Mouse (Mus musculus) c-Kit-negative CD71-positive TER-119-positive erythroid progenitor cells, embryonic 14.5 days (primary cell): ENCODE data around the gene Notch4.

ENCODE experiments used
- DNase-seq: peaks from one replicate; pipeline ENCODE4 v3.0.0-alpha.2; 2013; ENCODE audit warnings: low read depth, low spot score

Gene Notch4

DNA sequence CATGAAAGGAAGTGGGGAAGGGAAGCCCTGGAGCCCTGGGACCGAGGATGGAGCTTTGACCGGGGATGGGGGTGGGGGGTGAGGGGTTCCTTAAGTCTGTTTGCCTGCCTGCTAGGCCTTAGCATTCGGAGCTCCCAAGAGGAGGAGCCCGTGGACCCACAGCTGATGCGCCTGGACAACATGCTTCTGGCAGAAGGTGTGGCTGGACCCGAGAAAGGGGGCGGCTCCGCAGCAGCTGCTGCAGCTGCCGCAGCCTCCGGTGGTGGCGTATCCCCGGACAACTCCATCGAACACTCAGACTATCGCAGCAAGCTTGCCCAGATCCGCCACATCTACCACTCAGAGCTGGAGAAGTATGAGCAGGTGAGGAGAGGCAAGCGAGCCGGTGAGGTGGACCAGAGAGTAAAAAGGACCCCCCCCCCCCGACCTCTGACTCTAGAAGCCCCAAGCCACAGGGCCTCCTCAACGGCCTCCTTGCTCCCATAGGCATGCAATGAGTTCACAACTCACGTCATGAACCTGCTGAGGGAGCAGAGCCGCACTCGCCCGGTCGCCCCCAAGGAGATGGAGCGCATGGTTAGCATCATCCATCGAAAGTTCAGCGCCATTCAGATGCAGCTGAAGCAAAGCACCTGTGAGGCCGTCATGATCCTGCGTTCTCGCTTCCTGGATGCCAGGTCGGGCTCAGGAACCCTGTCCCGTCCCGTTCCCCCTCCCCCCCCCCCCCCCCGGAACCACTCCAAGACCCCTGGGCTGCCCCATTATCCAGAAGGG, 29.9 kb downstream of the Notch4 start:
- DNase-seq, result no peak

GRCm38 (mm10) chr17:34596098-34596497, 32.0 kb downstream of the Notch4 start:
- no peak for DNase-seq

- no peak for DNase-seq
Observed at GRCm38 (mm10) chr17:34597566-34598095, 33.6 kb downstream of the Notch4 start, which contains the start of gene Ager. Ager (plus strand) TSS chr17:34597862.

DNA sequence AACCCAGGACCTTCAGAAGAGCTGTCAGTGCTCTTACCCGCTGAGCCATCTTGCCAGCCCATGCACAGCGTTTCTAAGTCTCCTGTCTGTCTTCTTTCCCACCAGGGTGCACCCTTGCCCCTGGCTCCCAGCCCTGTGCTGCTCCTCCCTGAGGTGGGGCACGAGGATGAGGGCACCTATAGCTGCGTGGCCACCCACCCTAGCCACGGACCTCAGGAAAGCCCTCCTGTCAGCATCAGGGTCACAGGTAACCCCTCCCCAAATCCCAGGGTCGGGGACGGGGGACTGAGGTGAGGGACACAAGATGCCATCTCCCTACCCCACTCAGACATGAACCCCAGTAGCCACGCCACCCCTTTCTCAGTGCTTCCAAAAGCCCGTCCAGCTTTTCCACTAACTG, 35.8 kb downstream of the Notch4 start:
- DNase-seq, result no peak

- DNase-seq, result no peak
Observed at GRCm38 (mm10) chr17:34601796-34602195, 37.7 kb downstream of the Notch4 start.

DNA sequence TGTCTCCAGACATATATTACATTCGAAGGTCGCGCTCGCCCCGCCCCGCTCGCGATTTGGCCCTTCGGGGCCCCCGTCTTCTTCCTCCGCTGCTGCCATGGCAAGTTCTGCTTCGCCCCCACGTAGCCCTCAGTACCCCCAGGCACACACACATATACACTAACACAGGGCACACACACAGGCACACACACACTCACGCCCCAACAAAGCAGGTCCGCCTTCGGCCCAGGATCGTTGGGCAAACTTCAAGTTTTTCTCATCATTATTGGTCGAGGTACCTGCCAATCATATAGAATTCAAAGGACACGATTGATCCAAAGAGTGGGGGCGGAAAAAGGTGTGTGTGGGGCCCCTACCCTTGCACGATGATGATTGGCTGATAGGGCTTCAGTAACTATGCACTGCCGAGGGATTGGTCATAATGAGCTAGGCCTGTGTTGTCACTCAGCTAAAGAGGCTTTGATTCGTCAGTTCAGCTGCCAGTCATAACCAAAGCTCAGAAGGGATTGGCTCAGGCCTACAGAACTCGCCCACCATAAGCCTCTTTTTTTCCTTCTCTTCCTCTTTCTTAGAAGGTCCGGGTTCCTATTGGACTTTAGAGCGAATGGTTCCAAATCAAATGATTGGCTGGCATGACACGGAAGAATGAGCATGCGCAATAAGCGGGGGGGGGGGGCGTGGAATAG, 39.5 kb downstream of the Notch4 start, which contains the start of gene Rnf5:
Gene Rnf5 (minus strand): TSS at position 316 of the 686 bp plus-strand sequence.
- peak; percentile 100 for DNase-seq

DNA sequence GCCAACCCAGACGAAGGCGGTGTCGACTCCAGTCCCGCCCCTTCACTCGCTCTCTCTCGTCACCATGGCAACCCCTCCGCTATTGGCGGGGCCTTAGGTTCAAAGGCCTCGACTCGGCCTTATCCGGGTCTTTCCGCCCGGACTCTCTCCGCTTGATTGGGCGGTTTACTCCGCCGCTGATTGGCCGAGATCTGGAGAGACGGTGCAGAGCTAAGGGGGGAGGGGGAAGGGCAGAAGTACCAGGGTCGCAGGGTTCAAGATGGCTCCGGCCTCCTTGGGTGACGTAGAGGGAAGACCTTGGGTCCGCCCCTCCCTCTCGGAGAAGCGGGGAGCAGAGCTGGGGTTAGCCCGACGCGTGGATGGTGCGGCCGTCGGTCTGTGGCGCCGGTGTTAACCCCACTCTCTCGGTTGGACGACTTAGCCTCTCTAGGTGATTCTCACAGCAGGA, 40.0 kb downstream of the Notch4 start, which contains the start of gene Agpat1:
Gene Agpat1 (plus strand): TSS at position 202 of the 448 bp plus-strand sequence.
- DNase-seq, result peak; percentile 97

DNA sequence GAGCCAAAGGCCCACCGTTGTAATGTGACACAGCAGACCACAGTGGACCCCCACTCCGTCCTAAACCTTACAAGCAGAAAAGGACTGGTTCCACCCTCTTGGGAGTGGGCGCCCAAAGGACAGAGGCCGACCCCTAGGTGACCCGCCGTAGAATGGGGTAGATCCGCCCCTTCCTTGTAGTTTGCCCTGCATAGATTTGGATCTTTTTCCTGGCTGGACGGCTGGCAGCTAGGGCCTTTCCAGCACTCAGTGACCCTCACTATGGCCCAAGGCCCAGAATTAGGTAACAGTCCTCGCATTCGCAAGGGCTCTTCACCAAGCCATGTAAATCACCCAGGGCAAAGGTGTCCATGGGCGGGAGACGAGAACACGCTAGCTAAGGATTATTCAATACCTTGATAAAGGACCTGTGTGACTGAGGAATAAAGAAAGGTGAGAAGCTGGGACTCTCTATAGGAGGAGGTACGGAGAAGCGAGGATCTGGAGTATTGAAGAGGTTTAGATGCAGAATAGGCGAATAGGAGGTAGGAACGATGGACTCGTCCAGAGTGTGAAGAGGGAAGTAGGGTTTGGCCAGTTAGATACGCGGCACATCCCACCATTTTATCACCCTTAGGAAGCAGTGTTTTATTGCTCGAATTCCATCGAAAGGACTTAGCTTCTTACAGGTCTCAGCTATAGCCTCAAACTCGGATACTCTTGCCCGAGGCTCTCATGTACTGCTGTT, 40.6 kb downstream of the Notch4 start:
- DNase-seq, result no peak

GRCm38 (mm10) chr17:34605609-34606008, 41.5 kb downstream of the Notch4 start:
- peak; percentile 67 for DNase-seq

- DNase-seq, result no peak
Observed at GRCm38 (mm10) chr17:34606186-34607039, 42.3 kb downstream of the Notch4 start.

GRCm38 (mm10) chr17:34607997-34608396, 43.9 kb downstream of the Notch4 start:
- no peak for DNase-seq

DNA sequence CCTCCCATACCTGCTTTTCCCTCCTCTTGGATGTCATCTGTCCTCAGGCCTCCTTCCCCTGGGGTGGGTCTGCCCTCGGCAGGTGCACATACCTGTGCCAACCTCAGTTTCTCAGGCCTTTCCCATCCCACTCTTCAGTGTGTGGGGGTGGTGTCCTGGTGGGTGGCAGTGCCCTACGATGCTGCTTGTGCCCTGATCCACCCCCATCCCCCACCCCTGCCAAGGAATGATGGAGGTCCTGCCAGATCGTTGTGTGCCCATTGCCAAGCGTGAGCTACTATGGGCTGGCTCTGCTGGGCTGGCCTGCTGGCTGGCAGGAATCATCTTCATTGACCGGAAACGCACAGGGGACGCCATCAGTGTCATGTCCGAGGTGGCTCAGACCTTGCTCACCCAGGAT, 47.0 kb downstream of the Notch4 start:
- DNase-seq, result no peak

- DNase-seq, result no peak
Observed at GRCm38 (mm10) chr17:34613054-34613645, 49.1 kb downstream of the Notch4 start.

- DNase-seq, result no peak
Observed at GRCm38 (mm10) chr17:34613830-34614229, 49.8 kb downstream of the Notch4 start.

DNA sequence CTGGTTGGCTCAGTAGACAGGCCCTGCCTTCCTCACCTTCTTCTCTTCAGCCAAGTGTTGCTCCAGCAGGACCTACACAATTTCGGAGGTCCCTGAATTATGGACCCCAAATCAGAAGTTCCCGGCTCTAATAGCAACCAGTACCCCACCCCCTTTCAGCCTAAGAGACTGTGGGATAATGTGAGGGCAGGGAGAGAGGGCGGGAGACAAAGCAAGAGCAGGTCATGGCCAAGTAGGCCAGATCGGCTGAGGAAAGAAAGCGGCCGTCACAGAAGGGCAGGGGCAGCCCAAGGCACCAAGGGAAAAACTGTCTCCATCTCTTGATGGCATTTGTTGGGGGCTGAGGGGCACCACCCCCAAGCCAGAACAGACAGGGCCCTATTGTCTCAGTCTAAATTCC, 51.8 kb downstream of the Notch4 start, which contains the start of gene Egfl8:
Gene Egfl8 (minus strand): TSS at position 101 of the 400 bp plus-strand sequence.
- DNase-seq, result no peak

DNA sequence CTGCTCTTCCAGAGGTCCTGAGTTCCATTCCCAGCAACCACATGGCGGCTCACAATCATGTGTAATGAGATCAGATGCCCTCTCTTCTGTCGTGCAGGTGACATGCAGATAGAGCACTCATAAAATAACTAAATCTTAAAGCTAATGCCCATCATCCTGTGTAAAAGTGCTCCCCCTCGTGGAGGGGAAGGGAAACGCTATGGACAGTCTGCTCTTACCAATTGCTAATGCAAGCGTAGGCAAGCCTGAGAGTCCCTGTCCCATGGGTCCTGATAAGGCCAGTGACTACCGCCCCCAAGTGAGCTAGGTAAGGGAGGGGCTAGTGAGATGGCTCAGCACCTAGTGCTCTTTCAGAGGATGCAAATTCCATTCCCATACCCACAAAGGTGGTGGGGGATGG, 54.9 kb downstream of the Notch4 start:
- DNase-seq, result peak; percentile 65

GRCm38 (mm10) chr17:34621006-34621405, 56.9 kb downstream of the Notch4 start:
- DNase-seq, result no peak

GRCm38 (mm10) chr17:34623161-34623560, 59.1 kb downstream of the Notch4 start:
- no peak for DNase-seq

DNA sequence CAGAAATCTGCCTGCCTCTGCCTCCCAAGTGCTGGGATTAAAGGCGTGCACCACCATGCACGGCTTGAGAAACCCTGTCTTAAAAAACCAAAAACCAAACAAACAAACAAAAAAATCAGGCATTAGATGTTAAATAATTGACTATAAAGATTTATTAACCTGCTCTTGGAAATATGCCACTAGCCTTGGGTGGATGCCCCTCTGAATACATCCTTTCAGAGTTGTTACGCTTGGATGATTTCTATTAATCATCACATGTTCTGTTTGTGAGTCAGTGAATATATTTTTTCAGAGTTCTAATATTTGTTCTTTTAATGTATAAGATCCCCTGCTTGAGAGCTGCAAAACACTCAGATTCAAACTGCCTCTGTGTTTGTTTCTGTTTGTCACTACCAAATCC, 60.9 kb downstream of the Notch4 start:
- DNase-seq, result no peak

DNA sequence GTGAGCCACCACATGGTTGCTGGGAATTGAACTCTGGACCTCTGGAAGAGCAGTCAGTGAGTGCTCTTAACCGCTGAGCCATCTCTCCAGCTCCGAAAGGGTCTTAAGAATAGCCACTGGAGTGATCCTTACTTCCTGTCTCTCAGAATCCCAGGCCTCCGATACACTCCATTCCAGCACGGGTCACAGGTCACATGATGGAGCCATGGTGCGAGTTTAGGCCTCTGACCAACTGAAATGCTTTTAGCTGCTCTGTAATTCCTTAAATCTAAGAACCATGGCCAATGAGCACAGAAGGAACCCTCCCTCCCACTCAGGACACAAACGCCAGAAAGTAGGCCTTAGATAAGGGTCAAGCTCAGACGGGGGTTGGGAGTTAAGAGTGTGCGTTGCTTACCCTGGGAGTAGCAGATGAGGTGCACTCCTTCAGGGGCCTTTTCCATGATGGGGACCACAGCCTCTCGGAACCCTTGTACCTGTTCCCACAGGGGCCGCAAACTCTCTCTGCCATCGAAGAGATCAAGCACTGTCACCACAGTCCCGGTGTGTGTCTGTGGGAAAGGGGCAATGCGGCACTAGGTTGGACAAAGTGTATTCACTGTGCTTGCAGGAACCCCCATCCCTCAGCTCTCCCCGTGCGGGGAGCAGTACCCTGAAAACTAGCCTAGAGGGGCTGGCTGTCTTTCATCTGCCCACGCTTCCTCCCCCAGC, 62.1 kb downstream of the Notch4 start:
- DNase-seq, result no peak
